Mouse (Mus musculus): ENCODE data around the gene Dock9.
A peak's percentile ranks its signal among the peaks of the same experiment; 100 is the strongest.

The Dock9 gene

DNA sequence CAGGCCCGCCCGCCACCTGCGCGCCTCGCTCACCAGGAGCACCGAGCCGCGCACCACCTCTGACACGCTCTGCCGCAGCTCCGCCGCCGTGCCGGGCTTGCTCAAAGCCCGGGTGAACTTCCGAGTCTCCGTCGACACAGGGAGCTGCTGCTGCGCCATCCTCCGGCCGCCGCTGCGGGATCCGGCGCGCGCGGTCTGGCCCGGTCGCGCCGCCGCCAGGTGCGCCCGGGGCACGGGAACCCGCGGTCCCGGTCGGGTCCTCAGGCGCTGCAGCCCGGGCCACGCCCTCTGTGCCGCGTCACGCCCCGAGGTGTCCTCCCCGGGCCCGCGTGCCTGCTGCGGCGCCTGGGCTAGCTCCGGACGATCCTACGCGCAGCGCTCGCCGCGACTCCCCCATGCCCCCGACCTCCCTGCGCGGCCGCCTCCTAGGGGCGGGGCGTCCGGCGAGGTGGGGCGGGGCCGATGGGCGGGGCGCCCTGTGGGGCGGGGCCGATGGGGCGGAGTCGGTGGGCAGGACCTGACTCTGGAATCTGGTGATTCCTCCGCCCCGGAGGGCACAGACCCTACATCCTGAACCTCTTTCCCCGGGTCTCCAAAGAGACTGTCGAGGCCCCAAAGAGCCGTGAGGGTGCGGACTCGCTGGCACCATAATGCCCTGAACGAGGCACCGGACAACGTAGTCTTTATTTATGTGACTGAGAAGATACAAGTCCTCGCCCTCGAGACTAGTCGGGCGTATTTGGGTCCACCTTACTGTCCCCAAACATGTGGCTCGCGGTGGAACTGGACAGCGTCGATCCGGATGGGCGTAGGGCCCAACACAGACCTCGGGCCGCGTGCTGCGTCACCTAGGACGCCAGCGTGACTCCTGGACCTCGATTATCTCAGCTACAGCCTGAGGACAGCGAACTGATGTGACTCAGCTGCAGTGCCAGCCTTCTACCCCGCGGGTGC, at the start of gene Dock9:
Gene Dock9, minus strand, starts transcription at position 381 of the 954 bp plus-strand sequence.
- peak; percentile 94 for DNase-seq (ENCODE audit: low read depth)

DNA sequence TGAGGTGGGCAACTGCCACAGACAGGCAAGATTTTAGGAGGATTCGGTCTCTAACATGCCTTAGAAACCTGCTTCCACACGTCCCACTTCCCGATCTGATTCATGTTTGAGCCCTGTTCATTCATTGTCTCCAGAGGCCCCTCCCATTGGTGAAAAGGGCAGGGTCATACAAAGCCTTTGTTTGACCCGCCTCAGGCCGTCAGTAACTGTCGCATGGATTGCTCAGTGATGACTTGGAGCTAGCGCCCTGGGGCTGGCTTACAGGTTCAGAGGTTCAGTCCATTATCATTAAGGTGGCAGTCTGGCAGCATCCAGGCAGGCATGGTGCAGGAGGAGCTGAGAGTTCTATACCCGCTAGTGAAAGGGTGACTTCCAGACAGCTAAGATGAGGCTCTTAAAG, 46.8 kb upstream of the Dock9 start:
- DNase-seq (ENCODE audit: low read depth) = no peak

DNA sequence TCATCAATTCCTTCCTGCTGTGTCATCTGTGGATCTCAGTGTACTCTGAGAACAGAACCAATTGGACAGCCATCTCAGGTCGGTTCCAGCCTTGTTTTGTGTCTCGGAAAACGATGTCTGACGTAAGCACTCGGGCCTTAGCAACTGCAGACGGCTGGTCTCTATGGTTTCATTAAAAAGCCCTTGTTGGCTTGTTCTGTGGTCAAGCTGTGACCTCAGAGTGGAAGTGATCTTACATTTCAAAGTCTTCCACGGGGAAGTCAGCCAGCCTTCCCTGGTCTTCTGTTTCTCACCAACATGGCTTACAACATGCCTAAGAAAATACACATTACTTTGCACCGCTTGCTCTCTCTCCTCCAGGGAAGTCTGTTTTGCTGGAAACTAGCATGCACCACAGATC, 42.6 kb upstream of the Dock9 start:
- no peak for DNase-seq (ENCODE audit: low read depth)

DNA sequence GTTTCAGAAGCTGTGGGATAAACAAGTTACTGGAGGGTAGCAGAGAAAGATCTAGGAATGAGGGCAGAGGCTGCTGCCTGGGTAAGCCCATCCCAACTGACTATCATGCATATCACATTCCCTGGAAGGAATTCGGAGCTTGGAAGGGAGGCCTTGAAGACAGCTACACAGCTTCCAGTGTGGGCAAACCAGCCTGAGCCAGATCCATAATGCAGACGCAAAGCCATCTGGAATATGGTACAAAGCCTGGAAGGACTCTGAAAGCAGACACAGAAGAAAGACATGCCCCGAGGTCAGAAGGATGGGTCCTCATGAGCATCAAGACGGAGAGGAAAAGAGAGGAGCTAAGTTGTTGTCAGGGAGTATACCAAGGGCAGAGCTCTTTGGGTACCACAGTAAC, 40.5 kb upstream of the Dock9 start:
- no peak for DNase-seq (ENCODE audit: low read depth)

DNA sequence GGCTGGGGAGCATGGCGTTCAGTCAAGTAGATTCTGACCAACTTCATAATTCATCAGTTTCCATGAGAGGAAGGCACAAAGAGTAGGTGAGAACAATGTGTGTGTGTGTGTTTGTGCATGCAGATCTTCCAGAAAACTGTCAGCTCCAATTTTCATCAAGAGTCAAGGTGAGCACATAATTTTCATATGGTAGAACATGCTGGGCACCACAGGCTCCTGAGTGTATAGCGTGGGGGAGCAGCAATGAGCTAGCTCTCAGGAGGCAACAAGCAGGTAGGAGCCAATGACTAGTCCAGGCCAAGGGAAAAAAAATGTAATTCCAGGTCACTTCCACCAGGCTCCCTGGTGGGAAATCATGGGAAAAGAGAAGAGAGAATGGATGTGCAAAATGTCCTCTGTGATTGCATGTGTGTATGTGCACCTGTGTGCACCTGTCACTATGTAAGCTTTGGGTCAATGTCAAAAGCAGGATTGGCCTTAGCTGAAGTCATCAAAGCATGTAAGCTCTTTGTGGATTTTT, 35.4 kb upstream of the Dock9 start:
- no peak for DNase-seq (ENCODE audit: low read depth)

DNA sequence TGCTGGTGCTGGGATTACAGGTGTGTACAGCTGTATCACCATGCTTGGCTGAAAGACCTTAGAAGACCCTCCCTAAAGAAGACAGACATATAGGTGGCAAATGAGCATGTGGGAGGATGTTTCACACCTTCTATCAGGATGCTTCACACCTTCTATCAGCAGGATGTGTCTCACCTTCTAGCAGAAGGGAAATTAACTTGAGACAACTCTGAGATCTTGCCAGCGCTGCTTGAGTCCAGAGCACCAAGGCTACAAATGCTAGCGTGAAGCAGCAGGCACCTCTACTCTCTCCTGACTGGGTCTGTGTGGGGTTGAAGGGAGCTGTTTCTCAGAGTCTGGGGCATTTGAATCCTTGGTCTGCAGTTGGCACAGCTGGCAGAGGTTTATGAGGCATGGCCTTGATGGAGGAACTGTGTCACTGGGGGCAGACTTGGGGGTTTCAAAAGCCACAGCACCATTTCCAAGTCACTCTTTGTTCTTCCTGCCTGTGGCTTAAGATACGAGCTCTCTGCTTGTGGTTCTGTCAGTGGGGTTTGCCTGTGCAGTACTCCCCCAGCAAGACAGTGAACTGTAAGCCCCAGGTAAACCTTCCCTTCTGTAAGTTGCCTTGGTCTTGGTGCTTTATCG, 32.3 kb upstream of the Dock9 start:
- DNase-seq (ENCODE audit: low read depth) = peak; percentile 60

DNA sequence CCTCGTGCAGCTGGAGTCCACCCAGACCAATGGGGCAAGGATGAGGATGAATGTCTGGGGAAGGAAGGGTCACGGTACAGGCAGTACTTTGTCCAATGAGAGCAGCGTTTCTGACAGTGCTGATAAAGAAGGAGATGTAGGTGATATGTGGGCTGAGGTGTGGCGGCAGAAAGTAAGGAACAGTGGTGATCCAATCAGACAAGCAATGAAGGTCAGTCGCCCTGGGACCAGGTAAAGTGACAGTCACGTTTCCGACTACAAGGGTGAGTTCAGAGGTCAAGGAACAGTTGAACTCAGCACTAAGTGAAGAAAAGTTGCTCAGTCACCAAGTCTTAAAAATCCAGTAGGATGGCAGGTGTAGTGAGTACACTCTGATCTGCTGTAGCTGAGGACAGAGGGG, 29.5 kb upstream of the Dock9 start:
- no peak for DNase-seq (ENCODE audit: low read depth)

DNA sequence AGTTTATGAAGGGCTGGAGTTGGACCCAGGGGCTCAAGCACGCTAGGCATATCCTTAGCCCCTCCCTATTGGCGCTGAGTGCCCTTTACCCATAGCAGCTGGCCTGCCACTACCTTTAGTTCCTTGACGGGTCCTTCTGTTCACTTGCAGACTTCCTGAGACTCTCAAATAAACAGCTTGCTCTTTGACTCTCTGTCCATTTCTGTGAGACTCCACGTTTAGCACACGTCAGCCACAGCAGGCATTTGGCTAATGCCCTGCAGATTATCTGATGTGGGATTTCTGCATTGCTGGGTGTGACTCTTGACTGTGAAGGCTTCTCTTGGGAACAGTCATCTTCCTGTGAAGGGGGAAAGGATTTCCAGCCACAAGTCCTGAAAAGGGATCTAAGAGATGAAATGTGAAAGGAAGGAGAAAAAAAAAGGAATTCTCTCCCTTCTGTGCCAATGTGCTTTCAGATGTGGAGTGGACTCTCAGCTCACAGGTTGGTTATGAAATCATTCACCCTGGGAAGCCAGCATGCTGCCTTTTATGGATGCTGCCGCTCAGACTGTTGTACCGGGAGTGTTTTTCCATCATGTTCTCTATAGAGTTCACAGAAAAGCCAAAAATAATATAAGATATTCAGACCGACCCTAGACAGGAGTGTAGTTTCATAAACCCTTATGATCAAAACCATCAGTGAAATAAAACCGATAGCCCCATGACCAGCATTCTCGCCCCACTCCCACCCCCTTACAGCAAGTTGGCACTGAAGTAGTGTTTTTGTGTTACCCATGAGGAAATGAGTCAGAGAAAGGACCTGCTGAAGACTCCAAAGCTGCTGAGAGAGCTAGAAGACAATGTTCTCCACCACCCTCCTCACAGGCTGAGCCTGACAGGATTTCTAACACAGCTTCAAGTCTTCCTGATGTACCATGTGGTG, 28.1 kb upstream of the Dock9 start:
- peak; percentile 36 for DNase-seq (ENCODE audit: low read depth)

DNA sequence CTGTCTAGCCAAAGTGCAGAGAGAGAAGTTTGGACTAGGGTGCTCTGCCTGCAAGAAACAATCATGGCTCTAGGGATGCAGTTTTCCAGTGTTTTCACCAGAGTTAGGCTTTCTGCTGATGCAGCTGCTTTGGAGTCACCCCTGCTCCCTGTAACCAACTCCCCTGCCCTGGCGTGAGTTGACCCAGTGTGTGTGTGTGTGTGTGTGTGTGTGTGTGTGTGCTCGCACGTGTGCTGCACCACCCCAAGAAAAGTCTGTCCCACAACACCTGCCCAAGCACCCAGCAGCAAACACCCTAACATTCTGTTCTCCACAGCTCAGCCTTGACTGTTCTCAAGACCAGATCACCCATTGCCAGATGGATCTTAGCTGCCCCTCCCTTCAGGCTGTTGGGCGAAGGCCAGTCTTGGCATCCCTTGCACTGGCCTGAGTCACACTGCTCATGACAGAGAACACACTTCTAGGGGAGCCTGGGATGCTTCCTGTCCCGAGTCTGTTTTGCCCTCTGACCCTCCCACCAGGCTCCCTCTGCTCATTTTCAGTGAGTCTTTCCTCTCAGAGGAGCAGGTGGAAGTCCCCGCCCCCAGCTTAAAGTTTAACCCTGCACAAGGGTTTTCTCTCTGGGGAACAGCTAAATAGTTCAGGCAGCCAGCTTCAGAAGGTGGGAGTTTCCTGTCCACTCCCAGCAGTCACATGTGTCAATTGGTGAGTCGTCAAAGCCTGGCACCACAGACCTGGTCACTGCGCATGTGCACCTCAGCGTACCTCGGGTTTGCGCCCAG, 26.9 kb upstream of the Dock9 start:
- peak; percentile 66 for DNase-seq (ENCODE audit: low read depth)

DNA sequence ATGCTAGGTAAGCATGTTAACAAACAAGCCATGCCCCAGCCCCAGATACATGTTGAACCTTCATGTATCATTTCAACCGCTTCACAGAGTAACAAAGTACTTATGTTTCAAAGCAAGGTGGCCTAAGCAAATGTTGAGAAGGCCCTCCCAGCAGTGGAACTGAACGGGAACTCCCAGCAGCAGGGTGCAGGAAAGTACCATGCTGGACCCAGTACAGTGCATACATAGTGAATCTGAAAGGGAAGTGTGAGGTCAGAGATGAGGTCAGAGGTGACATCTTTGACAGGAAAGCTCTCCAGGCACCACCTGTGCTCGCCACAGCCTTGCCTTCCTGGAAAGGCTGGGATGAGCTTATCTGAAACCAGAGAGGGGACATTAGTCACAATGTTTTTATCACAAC, 25.4 kb upstream of the Dock9 start:
- peak; percentile 85 for DNase-seq (ENCODE audit: low read depth)

DNA sequence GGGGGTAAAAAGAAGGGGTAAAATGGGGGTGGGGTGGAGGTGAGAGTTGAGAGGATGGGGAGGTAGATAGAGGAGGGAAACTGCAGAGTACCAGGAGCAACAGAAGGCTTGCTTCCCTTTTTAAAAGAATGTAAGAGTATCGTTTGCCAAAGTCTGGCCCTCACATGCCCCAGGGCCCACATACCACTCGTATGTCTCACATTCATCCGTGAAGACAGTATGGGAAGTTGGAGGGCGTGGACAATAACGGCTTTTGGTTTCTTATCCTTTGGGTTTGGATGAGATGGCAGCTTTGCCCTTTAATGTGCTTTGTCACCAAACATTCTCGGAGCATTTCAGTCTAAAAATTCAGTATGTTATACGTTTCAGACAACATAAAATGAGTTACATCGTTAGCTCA, 24.9 kb upstream of the Dock9 start:
- no peak for DNase-seq (ENCODE audit: low read depth)

DNA sequence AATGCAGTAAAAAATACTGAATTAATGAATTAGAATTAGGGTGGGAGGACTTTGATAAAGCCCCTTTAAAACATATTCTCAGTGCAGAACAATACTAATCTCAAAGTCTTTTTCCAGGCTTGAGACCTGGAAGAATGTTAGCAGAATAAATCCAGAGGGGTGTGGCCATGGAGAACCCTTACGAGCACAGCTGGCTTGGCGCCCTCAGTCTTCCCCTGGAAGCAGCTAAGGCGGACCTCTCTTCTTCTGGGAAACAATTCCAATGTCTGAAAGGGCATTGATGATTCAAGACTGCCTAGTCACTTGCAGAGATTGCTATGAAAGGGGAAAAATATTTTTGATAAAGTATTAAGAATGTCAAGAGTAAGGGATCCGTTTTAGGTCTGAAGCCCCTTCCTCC, 9.2 kb upstream of the Dock9 start:
- no peak for DNase-seq (ENCODE audit: low read depth)

DNA sequence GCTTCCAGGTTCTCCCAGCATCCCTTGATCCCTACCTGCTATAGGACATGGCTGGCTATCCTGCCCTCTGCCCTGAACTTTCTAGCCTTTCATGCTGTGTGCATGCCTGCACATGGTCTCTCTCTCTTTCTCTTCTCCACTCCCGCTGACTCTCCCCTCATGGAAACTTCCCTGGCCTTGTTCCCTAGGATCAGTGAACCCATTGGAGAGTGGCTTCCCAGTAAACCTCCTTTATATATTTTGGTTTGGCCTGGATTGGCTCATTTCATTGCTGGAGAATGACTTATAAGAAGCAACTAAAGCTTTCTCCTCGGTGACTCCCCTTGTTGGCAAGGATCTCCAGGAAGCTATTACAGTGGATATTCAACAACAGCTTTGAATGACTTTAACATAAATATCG, 8.7 kb upstream of the Dock9 start:
- no peak for DNase-seq (ENCODE audit: low read depth)

DNA sequence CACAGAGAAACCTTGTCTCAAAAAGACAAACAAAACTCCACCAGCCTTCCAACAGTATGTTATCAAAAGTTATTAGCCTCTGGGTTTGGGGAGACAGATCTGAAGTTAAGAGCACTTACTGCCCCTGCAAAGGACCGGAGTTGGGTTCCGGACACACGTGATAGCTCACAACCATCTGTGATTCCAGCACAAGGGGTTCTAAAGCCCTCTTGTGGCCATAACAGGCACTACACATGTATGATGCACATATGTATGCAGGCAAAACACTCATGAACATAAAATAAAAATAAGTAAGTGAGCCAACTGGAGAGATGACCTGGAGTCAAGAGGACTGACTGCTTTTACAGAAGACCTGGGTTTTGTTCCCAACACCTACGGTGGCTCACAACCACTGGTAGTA, 6.8 kb upstream of the Dock9 start:
- DNase-seq (ENCODE audit: low read depth) = peak; percentile 75

DNA sequence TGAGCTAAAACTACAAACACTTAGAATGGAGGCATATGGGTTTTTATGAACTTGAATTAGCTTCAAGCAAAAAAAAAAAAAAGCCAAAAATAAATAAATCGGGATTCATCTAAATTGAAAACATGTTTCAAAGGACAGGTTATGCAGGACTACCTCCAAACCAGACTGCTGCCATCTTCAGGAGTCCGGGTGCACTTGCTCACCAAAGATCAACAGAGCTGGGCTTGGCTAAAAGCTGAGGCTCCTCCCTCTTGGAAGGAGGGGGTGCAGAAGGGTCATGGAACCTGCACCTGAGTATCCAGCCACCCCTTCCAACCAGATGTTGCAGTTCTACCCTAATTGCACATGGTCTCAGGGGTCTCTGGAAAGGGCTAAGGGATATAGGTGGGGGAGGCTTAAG, 3.3 kb upstream of the Dock9 start:
- DNase-seq (ENCODE audit: low read depth) = peak; percentile 57

DNA sequence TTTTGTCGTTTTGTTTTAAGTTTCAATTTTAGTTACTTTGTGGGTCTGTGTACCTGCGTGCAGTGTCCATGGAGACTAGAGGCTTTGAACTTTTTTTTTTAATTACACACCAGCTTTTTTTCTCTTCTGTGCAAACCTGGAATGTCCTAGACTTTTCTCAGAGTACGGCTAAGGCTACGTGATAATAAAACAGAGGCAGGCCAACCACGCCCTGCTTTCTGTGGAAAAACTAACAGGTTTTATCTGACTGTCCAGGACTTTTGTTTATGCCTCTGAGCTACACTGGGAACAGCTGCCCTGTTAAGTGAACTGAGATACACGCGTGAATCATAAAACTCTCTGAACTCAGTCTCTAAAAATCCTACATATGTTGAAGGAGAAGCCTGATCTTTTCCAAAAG, 1.5 kb upstream of the Dock9 start:
- no peak for DNase-seq (ENCODE audit: low read depth)

DNA sequence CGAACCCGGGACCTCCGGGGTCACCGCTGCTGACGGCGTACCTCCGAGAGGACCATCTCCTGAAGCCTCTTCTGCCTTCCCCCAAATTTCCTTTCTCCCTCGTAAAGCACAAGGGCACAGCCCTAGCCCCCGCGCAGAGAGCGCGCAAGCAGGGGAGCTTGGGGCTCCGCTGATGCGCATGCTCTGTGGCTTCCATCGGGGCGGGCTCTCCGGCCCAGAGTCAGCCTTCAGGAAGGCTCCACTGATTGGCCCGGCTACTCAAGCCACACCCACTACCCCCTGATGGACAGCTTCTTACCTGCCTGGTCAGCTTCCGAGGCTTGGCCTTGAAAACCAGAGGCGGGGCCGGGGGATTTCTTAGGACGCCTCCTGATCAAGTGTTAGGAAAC, 768 bp upstream of the Dock9 start:
- DNase-seq (ENCODE audit: low read depth) = peak; percentile 95

DNA sequence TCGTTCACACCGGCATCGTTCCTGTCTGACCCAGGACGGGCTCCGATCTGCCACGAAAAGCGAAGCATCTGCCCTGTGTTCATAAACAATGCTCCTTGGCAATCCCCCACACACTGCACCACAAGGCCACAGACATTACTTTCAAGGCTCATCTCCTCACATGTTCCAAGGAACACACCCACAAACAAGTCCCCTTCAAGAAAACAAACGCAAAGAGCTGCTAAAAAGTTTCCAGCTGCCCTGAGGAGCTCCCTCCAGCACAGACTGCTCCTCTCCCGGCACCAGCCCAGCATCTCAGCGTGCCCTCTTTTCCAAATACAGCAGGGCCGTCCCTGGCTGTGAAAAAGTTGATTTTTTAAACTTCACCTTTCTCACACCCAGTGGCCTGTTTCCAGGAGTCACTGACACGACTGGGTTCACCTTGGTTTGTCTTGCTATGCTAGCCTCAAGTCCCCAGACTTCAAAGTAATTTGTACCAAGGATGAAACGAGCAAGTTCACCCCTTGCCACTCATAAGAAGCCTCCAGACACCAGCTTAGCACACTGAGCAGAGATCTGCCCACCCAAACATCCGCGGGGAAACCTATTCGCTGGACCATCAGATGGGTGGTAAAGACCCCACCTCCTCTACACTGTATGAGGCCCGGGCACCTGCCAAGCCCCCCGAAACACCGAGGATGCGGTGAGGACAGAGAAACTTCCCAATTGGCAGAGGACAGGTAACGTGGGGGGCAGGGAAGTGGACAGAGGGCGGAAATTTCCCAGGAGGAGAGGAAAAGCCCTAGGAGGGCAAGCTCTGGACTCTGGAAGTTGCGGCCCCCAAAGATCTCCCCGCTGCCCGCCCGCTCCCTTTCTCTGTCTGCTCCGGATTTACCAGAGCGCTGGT, 823 bp downstream of the Dock9 start:
- peak; percentile 44 for DNase-seq (ENCODE audit: low read depth)

DNA sequence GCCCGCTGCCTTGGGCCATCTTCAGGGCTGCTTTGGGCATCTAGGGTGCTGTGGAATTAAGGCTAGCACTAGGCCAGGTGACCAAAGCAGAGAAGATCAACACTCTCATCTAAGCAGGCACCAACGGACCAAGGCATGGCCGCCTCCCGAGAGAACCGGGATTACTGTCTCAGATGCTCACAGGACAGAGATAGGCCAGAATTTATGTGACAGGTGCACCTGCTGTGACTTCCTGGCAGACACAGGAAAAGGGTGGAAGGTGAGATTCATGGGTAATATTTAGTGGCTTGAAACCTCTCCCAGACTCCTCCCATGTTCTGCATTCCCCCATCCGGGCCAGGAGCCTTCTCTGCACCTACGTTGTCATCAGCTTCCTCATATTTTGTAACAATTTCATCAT, 2.1 kb downstream of the Dock9 start:
- no peak for DNase-seq (ENCODE audit: low read depth)

DNA sequence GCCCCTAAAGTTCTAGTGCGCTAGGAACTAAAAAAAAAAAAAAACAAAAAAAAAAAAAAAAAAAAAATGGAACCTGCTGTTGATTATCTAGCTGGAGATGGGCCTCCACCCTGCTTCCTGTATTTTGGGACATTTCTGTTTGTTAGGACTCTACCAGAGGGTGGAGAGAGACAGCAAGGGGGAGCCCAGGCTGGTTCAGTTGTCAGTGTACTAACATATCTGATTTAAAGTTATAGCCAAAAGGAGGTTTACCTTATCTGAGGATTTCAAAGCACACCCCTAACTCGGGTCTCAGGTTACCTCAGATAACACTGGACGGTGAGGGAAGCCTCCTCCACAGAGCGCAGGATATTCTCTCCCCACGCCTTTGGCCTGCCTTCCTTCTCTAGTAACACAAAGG, 4.0 kb downstream of the Dock9 start:
- no peak for DNase-seq (ENCODE audit: low read depth)
